Mouse (Mus musculus) embryonic fibroblast, embryonic 13.5 days (primary cell): ENCODE results near the gene Gmfg.

Source experiments
- CTCF ChIP-seq: IDR thresholded peaks from 2 replicates; pipeline ENCODE4 v1.5.1; 2011; ENCODE audit warnings: mild to moderate bottlenecking, control low read depth, low read length, moderate library complexity, borderline replicate concordance; ENCODE audit not compliant: insufficient read depth
- POLR2A ChIP-seq: IDR thresholded peaks from 2 replicates; pipeline ENCODE4 v1.6.1; 2011; ENCODE audit warnings: low read depth, mild to moderate bottlenecking, control low read depth, low read length, moderate library complexity

DNA sequence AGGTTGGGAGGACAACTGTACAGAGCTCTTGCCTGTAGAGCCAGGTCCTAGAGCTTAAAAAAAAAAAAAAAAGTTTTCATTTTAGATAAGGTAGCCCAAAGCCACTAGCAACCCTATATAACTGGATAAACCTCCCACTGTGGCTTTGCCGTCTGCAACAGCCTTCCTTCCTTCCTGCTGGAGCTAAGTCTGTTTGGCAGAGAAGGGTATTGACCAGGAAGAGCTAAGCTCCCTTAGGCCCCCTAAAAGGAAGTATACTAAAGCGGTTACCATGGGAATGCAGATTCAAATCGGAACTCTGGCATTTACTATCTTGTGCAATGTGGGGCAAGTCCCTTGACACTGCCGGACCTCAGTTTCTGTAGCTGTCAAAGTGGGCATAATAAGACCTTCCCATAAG lies 5.4 kb downstream of the Gmfg start:
- TF ChIP-seq CTCF, result no peak
- no peak for TF ChIP-seq POLR2A
